Comparison of ENCODE assay signal across 9 mouse cellular contexts in genomic region chr10:22000491-22001306, GRCm38 (mm10).
DNase-seq lines count a peak whose midpoint lies in the region; ATAC-seq and TF ChIP-seq lines count a peak whose summit lies in the region.
"Had no signal": no experiment of that assay in that cellular context is flagged by ENCODE, and none has a peak within 500 bp of the region (broad histone marks: within the 10 kb centered on the region; RNA-seq: fewer than 3 reads in every experiment).

No protein-coding gene starts in this region.

- no peaks in the 10 kb centered on the region for H3K4me1 ChIP-seq in heart, adult 2 months (ENCODE audit: control insufficient read depth, insufficient read depth, low read length)
- peaks cover 18% of the 10 kb centered on the region for H3K4me1 ChIP-seq in heart, embryonic 12.5 days (replicated peaks)
- H3K4me1 ChIP-seq in liver, postnatal 0 days (ENCODE audit: insufficient read depth) = no peaks in the 10 kb centered on the region
- 0 out of 2 replicates have a peak, but pooled peaks cover 4% of the 10 kb centered on the region for H3K4me1 ChIP-seq in liver, embryonic 12.5 days
- peaks cover 6% of the 10 kb centered on the region; the same call in 1 of the 2 replicates for H3K4me1 ChIP-seq in forebrain, embryonic 10.5 days

- no peak overlapping the region; the same call in 1 of the 2 replicates for H3K27ac ChIP-seq in heart, adult 2 months
- no peak overlapping the region for H3K27ac ChIP-seq in heart, embryonic 12.5 days (ENCODE audit: poor library complexity, severe bottlenecking)
- peak overlapping the region; percentile 18; the same call in 1 of the 2 replicates for H3K27ac ChIP-seq in liver, postnatal 0 days (ENCODE audit: low read depth)
- no peak overlapping the region for H3K27ac ChIP-seq in liver, embryonic 12.5 days
- no peak overlapping the region for H3K27ac ChIP-seq in forebrain, embryonic 10.5 days

- H3K36me3 ChIP-seq in heart, adult 2 months (ENCODE audit: control insufficient read depth, insufficient read depth, low read length) = peaks cover 19% of the 10 kb centered on the region
- peaks cover 26% of the 10 kb centered on the region for H3K36me3 ChIP-seq in heart, embryonic 12.5 days
- H3K36me3 ChIP-seq in liver, postnatal 0 days (replicated peaks; ENCODE audit: insufficient read depth, low read length) = peaks cover 30% of the 10 kb centered on the region
- H3K36me3 ChIP-seq in liver, embryonic 12.5 days = peaks cover 31% of the 10 kb centered on the region
- 0 out of 2 replicates have a peak, but pooled peaks cover 14% of the 10 kb centered on the region for H3K36me3 ChIP-seq in forebrain, embryonic 10.5 days (replicated peaks)

- no peaks in the 10 kb centered on the region for H3K27me3 ChIP-seq in heart, adult 2 months (ENCODE audit: control insufficient read depth, insufficient read depth, low read length)
- H3K27me3 ChIP-seq in heart, embryonic 12.5 days (replicated peaks) = no peaks in the 10 kb centered on the region
- H3K27me3 ChIP-seq in liver, postnatal 0 days (ENCODE audit: insufficient read depth, low read length) = no peaks in the 10 kb centered on the region
- H3K27me3 ChIP-seq in liver, embryonic 12.5 days (replicated peaks) = no peaks in the 10 kb centered on the region
- H3K27me3 ChIP-seq in Patski = no peaks in the 10 kb centered on the region
- no peaks in the 10 kb centered on the region; the same call in 1 of the 2 replicates for H3K27me3 ChIP-seq in forebrain, embryonic 10.5 days (ENCODE audit: poor library complexity, severe bottlenecking)

- H3K4me3 ChIP-seq in heart, adult 2 months = no peak overlapping the region
- H3K4me3 ChIP-seq in heart, embryonic 12.5 days = no peak overlapping the region
- H3K4me3 ChIP-seq in liver, postnatal 0 days (ENCODE audit: low read depth, low read length) = no peak overlapping the region
- H3K4me3 ChIP-seq in liver, embryonic 12.5 days = no peak overlapping the region
- no peak overlapping the region for H3K4me3 ChIP-seq in forebrain, embryonic 10.5 days

- H3K9ac ChIP-seq in heart, adult 2 months (ENCODE audit: low read depth, low read length) = no peak overlapping the region
- H3K9ac ChIP-seq in heart, embryonic 12.5 days = no peak overlapping the region
- H3K9ac ChIP-seq in liver, postnatal 0 days (replicated peaks) = no peak overlapping the region
- H3K9ac ChIP-seq in liver, embryonic 12.5 days = no peak overlapping the region

- no peak for DNase-seq in heart, adult 2 months
- peak; percentile 47 for DNase-seq in liver, postnatal 0 days
- DNase-seq in Patski (ENCODE audit: low read depth, low spot score) = no peak
- DNase-seq in lung, postnatal 4 days = peak; percentile 43 to 53
- DNase-seq in forebrain, embryonic 10.5 days (ENCODE audit: extremely low spot score, low spot score) = no peak
- DNase-seq in yolk sac, embryonic 10.5 days (ENCODE audit: low spot score) = no peak
- DNase-seq: right cerebral cortex, postnatal 14 days had no signal

- H3K9me3 ChIP-seq in heart, embryonic 12.5 days (replicated peaks) = no peaks in the 10 kb centered on the region
- no peaks in the 10 kb centered on the region for H3K9me3 ChIP-seq in liver, postnatal 0 days (ENCODE audit: low read length)
- no peaks in the 10 kb centered on the region for H3K9me3 ChIP-seq in liver, embryonic 12.5 days (replicated peaks)
- H3K9me3 ChIP-seq in forebrain, embryonic 10.5 days = no peaks in the 10 kb centered on the region

- 0 out of 2 replicates have a peak, but pooled peaks have one; percentile 36 for TF ChIP-seq EP300 in heart, adult 2 months (IDR thresholded peaks at IDR 0.05; ENCODE audit: insufficient read depth, low read depth, low read length)
- no peak for TF ChIP-seq EP300 in liver, postnatal 0 days (IDR thresholded peaks at IDR 0.05; ENCODE audit: low read depth)

- in situ Hi-C loops in Patski (cut with MboI; ENCODE audit: low pct_unique_long_range_greater_than_20kb) = loop anchor here (25.0 kb wide), 2 partner anchors 838 to 1013 kb away; partner anchors contain the start of gene Myb

- no peak for TF ChIP-seq CTCF in heart, adult 2 months (IDR thresholded peaks at IDR 0.05)
- TF ChIP-seq CTCF in liver, postnatal 0 days (IDR thresholded peaks at IDR 0.05; ENCODE audit: low read depth) = no peak
- no peak for TF ChIP-seq CTCF in Patski (IDR thresholded peaks at IDR 0.05)

- POLR2A ChIA-PET in Patski (lab: Charles Lee) = no interaction called here

- 43% methylated on average over 10 of the region's 10 CpGs for WGBS in heart, adult 2 months
- 69% methylated on average over 10 of the region's 10 CpGs for WGBS in heart, embryonic 12.5 days
- 68% methylated on average over 10 of the region's 10 CpGs for WGBS in liver, postnatal 0 days (ENCODE audit: insufficient replicate concordance)
- 65% methylated on average over 10 of the region's 10 CpGs for WGBS in liver, embryonic 12.5 days (ENCODE audit: insufficient replicate concordance)
- WGBS in forebrain, embryonic 10.5 days = 67% methylated on average over 10 of the region's 10 CpGs

- ATAC-seq in heart, embryonic 12.5 days (ENCODE audit: insufficient number of reproducible peaks, low FRiP score) = no peak
- peak; percentile 57 for ATAC-seq in liver, postnatal 0 days
- ATAC-seq in liver, embryonic 12.5 days = no peak
- peak; percentile 31 for ATAC-seq in Patski

- CTCF ChIA-PET in Patski (lab: Charles Lee) = interaction anchor here (1.1 to 5.0 kb wide), 3 partner anchors 10 to 536 kb away, joined by 3 to 25 read pairs (median 3); no protein-coding TSS in a partner anchor

- no peaks in the 10 kb centered on the region for H3K79me2 ChIP-seq in heart, adult 2 months (replicated peaks; ENCODE audit: control insufficient read depth, insufficient read depth, low read length)

- peak; percentile 46 for TF ChIP-seq POLR2A in heart, adult 2 months (IDR thresholded peaks at IDR 0.05; ENCODE audit: insufficient read depth, low read depth, low read length)

- no peak overlapping the region for H3K4me2 ChIP-seq in heart, embryonic 12.5 days
- H3K4me2 ChIP-seq in liver, postnatal 0 days (ENCODE audit: low read depth, low read length) = no peak overlapping the region
- H3K4me2 ChIP-seq in liver, embryonic 12.5 days = no peak overlapping the region

- intact Hi-C loops in heart, adult 2 months (cut with DNase I) = no loop called here

Comparison
In these comparisons a context has a peak if more than half of its experiments do, and no peak if none do; other contexts are left out.
1. ATAC-seq: peak in liver, postnatal 0 days (single experiment) and Patski (single experiment); none in heart, embryonic 12.5 days (single experiment) and liver, embryonic 12.5 days (single experiment).
2. DNase-seq: peak in liver, postnatal 0 days (single experiment) and lung, postnatal 4 days (2 of 2); none in heart, adult 2 months (0 of 2), Patski (single experiment), forebrain, embryonic 10.5 days (single experiment) and yolk sac, embryonic 10.5 days (single experiment).